Mouse (Mus musculus) midbrain, embryonic 12.5 days (tissue): ENCODE data around the gene Col8a2. TPM values are rescaled to one million over a fixed set of nuclear protein-coding genes. Genes with fewer than 3 reads are reported as not detected.

Experiments used
- polyA plus RNA-seq: library from polyadenylated mRNA; unstranded; fragments of >200 nt; fragmentation: Nextera tagmentation; extraction: Ambion mirVana; gene quantifications from 2 replicates; pipeline ENCODE4 v1.2.1, GENCODE M21; 2016

Col8a2 gene
- polyA plus RNA-seq, 1 experiment from 2014 or later, result 41.3 TPM

Other genes with a start within 250 kb of the Col8a2 start
- 129 and 136 TPM in 2 replicates for gene Mrps15, start 239.9 kb upstream of the Col8a2 start, polyA plus RNA-seq
- gene Oscp1, start 228.2 kb upstream of the Col8a2 start, polyA plus RNA-seq, result 31.6 and 31.8 TPM in 2 replicates
- 42.1 and 42.9 TPM in 2 replicates for gene Lsm10, start 190.2 kb upstream of the Col8a2 start, polyA plus RNA-seq
- gene Stk40, start 182.8 kb upstream of the Col8a2 start, polyA plus RNA-seq, result 48.8 and 49.0 TPM in 2 replicates
- 18.6 and 26.8 TPM in 2 replicates for gene Eva1b, start 139.0 kb upstream of the Col8a2 start, polyA plus RNA-seq
- gene Sh3d21, start 123.3 kb upstream of the Col8a2 start, polyA plus RNA-seq, result 1.6 and 1.7 TPM in 2 replicates
- 265 and 274 TPM in 2 replicates for gene Thrap3, start 84.0 kb upstream of the Col8a2 start, polyA plus RNA-seq
- gene Map7d1, start 30.4 kb upstream of the Col8a2 start, polyA plus RNA-seq, result 135 and 142 TPM in 2 replicates
- gene Trappc3, start 24.5 kb upstream of the Col8a2 start, polyA plus RNA-seq, result 103 and 108 TPM in 2 replicates
- gene Adprhl2, start 34.9 kb downstream of the Col8a2 start, polyA plus RNA-seq, result 67.2 and 70.5 TPM in 2 replicates
- 4.8 and 5.3 TPM in 2 replicates for gene Tekt2, start 38.9 kb downstream of the Col8a2 start, polyA plus RNA-seq
- gene Ago3, start 142.8 kb downstream of the Col8a2 start, polyA plus RNA-seq, result 19.3 and 19.9 TPM in 2 replicates
- gene Ago1, start 181.8 kb downstream of the Col8a2 start, polyA plus RNA-seq, result 21.7 and 24.0 TPM in 2 replicates
- gene Ago4, start 246.7 kb downstream of the Col8a2 start, polyA plus RNA-seq, result 8.2 and 9.7 TPM in 2 replicates